Mouse (Mus musculus): ENCODE measurements around the gene Clic3. TPM values are rescaled to one million over a fixed set of nuclear protein-coding genes. Genes with fewer than 3 reads are reported as not detected.

Clic3 gene
- 0.74 and 1.3 TPM in 2 replicates for polyA plus RNA-seq (2012; rRNA removed)

DNA sequence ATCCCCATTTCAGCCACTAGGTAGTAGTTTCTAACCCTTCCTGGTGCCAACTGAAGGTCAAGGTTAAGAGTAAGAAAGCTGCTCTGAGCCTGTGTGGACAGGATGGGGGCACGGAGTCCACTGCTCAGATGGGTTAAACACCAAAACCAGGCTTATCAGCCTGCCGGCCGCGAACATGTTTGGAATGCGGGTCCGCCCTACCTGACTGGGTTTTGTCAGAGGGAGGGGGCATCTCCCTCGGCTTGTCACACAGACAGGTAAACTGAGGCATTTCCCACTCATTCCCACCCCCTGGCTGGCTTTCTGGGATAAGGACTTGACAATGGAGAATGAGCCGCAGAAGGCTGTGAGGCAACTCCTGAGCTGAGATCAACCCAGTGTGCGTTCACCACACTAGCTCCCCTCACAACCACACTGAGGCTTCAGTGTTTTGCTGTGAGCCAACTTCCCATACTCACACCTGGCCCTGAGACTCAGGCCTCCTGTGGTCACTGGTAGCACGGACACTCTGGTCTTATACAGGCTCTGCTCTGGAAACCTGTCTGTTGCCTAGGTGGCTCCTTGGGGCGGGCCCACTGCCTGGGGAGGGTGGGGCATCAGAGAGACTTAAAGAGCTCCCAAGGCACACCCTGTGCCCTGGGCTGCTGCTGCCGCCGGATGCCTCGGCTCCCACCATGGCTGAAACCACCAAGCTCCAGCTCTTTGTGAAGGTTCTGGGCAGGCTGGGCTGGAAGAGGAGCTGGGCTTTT, at the start of gene Clic3:
Gene Clic3, plus strand, starts transcription at position 634 of the 749 bp plus-strand sequence.

GRCm38 (mm10) chr2:25422587-25423410, 33.8 kb upstream of the Clic3 start, which contains the start of gene Fut7:
Gene Fut7 (plus strand): TSS chr2:25423267.

DNA sequence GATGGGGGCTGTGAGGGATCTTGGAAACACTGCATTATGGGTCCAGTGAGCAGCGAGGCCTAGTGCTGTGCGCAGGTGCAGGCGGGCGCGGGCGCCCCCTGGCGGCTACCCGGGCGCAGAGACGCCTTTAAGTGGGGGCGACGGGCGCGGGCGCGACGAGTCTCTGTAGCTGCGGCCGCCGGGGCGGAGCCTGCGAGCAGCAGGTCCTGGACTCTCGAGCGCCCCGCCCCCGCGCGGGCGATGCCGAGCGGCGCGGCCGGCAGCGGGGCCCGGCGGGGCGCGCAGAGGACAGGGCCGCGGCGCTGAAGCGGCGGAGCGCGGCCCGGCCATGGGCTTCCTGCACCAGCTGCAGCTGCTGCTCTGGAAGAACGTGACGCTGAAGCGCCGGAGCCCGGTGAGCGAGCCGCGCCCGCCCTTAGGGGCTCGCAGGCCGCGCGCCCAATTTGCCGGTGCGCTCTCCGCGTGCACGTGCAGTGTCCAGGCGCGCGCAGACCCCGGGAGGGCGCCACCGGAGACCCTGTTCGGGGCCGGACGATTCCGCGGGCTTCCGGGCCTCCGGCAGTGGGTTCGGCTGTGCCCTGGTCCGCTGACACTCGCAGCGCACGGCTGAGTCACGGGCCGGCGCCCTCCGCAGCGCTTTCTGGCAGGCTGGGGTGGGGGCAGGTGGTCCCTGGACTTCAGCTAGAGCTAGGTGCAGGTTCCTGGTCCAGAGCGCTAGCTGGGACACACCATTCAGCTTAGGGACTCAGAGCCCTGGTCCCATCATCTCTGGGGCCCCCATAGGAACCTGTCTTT, 28.0 kb upstream of the Clic3 start, which contains the start of gene Abca2:
Gene Abca2, plus strand, starts transcription at position 262 of the 795 bp plus-strand sequence.

DNA sequence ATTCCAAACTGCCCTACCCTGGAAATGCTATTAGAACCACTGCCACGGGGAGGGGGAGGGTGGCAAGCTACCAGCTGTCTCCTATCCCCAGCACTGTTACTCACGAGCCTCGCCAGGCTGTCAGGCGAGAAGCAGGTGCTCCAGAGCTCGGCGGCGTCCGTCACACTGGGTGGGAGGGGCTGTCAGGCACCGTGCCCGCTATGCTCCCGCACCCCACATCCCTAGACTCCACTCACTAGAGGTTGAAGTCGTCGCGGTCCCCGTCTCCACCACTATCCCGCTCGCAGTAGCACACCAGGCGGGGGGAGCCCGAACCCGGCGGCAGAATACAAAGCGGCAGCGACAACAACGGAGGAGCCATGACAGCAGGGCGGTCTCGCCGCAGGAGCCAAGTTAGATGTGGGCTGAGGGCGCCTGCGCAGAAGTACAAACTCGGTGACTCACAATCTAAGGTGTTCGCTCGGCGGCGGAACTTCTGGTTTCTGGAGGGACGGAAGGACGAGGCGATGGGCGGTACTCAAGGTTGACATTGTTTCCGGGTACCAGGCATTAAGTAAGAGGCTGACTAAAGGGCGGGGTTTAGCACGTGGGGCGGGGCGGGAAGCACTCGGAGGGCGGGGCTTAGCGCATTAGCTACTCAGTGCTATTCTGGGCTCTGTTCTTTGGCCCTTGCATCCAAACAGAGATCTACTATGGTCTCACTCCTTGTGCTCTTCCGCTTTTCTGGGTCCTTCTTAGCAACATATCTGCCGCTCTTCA, 4.1 kb downstream of the Clic3 start, which contains the start of gene Paxx:
Gene Paxx, minus strand, starts transcription at position 544 of the 759 bp plus-strand sequence.

DNA sequence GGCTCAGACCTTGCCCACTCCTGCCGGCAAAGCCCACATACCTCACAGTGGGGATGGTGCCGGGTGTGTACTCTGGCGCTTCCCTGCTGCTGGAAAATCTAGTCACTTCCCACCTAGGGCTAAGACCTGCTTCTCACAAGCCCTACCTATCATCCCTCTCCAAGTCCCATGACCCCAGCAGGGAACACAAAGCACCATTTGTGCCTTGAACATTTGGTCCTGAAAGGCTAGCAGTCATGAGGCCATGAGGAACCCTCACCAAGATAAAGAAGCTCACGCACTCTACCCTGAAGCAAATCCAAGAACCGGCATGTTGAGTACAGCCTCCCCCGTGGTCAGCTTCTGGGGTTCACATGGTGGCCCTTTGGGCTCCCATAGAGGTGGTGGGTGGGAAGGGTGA, 13.3 kb downstream of the Clic3 start, which contains the start of gene Ptgds:
Gene Ptgds, minus strand, starts transcription at position 78 of the 400 bp plus-strand sequence.

DNA sequence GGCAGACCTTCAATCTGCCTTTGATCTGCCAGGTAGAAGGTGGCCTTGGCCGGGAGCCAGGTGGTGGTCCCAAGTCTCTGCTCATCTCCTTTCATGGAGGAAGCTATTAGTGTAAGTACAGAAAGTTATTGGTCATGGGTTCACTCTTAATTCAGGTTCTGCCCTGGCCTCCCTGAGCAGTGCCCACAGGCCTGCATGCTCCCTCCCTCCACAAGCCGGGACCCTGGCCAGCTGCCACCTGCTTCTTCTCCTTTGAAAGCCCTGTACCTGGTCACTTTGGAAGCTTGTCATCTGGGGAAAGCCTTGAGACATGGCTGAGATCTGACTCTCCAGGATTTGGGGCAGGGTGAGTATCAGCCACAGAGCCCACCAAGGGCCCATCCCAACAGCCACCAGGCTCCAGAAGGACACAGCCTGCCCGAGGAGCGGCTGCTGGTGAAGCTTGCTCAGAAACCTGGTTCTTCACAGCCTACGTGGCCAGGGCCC, 36.9 kb downstream of the Clic3 start, which contains the start of gene Lcn12:
Gene Lcn12, minus strand, starts transcription at position 436 of the 486 bp plus-strand sequence.

DNA sequence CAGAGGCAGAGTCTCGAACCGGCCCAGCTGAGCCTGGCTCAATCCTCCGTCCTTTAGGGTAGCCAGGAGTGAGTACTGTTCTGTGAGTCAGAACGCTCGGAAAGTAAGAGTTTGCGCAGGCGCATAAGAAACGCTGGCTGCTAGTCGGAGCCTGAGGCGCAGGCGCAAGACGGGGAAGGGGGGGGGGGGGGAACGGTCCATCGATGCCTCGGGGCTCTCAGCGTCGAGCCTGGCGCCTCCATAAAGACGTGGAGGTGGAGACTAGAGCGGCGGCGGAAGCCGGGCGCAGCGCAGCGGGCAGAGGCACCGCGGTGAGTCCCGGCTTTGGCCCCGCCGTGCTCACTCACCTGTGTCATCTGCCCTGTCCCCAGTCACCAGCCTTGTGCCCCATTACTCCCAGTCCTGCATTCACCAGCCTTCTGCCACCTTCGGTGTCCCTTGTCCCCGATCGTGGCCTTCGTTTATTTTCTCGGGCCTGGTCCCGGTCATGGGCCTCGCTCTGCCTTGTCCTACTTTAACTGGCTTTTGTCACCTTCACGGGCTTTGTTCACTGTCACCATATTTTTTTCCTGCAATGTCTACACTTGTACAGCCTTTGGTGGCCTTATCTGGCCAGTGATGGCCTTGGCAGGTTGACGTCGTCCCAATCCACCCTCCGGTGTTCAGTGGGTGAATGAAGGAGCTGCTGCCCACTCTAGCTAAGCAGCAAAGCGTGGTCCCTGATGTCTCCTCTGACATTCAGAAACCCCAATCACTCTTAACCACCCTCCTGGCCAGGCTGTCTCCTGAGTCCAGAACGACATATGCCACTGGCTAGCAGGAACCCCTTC, 44.2 kb downstream of the Clic3 start, which contains the start of gene Fbxw5:
Gene Fbxw5, plus strand, starts transcription at position 175 of the 830 bp plus-strand sequence.

DNA sequence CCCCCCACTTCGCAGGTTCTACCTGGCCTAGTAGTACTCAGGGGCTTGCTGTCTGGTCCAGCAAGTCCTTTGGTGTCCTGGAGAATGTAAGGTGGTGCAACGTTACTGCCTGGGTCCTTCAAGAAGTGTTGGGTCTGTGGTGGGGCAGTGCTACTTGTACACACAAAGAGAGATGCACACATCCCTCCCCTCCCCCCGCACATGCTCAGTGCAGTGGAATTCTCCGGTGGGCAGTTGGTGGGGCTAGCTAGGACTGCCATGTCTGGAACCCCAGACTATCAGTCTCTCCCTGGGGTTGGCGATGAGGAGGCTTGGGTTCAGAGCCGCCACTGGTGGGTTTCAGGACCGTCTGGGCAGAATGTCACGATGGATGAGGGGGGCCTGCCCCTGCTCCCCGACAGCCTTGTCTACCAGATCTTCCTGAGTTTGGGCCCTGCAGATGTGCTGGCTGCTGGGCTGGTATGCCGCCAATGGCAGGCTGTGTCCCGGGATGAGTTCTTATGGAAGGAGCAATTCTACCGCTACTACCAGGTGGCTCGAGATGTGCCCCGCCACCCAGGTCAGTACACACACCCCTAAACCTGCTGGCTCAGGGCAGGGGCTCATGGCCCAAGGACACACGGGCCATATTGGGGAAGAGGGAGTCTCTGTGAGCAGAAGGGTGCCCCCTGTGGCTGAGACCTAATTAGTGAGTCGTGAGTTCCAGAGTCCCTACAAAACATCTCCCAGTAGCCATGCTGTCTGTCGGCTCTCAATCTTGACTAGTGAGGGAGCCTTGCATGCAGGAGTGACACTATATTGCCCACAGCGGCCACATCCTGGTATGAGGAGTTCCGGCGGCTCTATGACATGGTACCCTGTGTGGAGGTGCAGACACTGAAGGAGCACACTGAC, 45.2 kb downstream of the Clic3 start, which contains the start of gene C8g:
Gene C8g, minus strand, starts transcription at position 127 of the 894 bp plus-strand sequence.

Other genes with a start within 250 kb of the Clic3 start
- 79.8 and 89.6 TPM in 2 replicates for gene Nelfb, start 245.3 kb upstream of the Clic3 start, polyA plus RNA-seq (2012; rRNA removed)
- gene Stpg3, start 242.2 kb upstream of the Clic3 start, polyA plus RNA-seq (2012; rRNA removed) = not detected in 2 replicates
- 0.13 and 0.33 TPM in 2 replicates for gene Fam166a, start 238.1 kb upstream of the Clic3 start, polyA plus RNA-seq (2012; rRNA removed)
- gene Tubb4b, start 232.1 kb upstream of the Clic3 start, polyA plus RNA-seq (2012; rRNA removed) = 415 and 443 TPM in 2 replicates
- gene Slc34a3, start 222.5 kb upstream of the Clic3 start, polyA plus RNA-seq (2012; rRNA removed) = not detected in 2 replicates
- gene Rnf224, start 220.1 kb upstream of the Clic3 start, polyA plus RNA-seq (2012; rRNA removed) = not detected in 2 replicates
- gene Rnf208, start 214.6 kb upstream of the Clic3 start, polyA plus RNA-seq (2012; rRNA removed) = 91.0 and 95.4 TPM in 2 replicates
- 0.06 and 0.34 TPM in 2 replicates for gene Cysrt1, start 214.4 kb upstream of the Clic3 start, polyA plus RNA-seq (2012; rRNA removed)
- gene AL732309.1, start 210.0 kb upstream of the Clic3 start, polyA plus RNA-seq (2012; rRNA removed) = 16.3 and 16.9 TPM in 2 replicates
- gene Tmem203, start 201.4 kb upstream of the Clic3 start, polyA plus RNA-seq (2012; rRNA removed) = 24.3 and 25.3 TPM in 2 replicates
- gene Tprn, start 194.2 kb upstream of the Clic3 start, polyA plus RNA-seq (2012; rRNA removed) = 9.4 and 10.5 TPM in 2 replicates
- 122 and 127 TPM in 2 replicates for gene Ssna1, start 184.4 kb upstream of the Clic3 start, polyA plus RNA-seq (2012; rRNA removed)
- gene Anapc2, start 184.4 kb upstream of the Clic3 start, polyA plus RNA-seq (2012; rRNA removed) = 121 and 122 TPM in 2 replicates
- gene Tmem210, start 168.7 kb upstream of the Clic3 start, polyA plus RNA-seq (2012; rRNA removed) = not detected in 2 replicates
- 0.08 TPM in 1 of 2 replicates, not detected in the other for gene Lrrc26, start 166.9 kb upstream of the Clic3 start, polyA plus RNA-seq (2012; rRNA removed)
- gene Grin1, start 137.7 kb upstream of the Clic3 start, polyA plus RNA-seq (2012; rRNA removed) = 23.9 and 26.6 TPM in 2 replicates
- 28.2 and 34.0 TPM in 2 replicates for gene Man1b1, start 124.5 kb upstream of the Clic3 start, polyA plus RNA-seq (2012; rRNA removed)
- gene Dpp7, start 100.5 kb upstream of the Clic3 start, polyA plus RNA-seq (2012; rRNA removed) = 48.1 and 51.1 TPM in 2 replicates
- 4.2 and 6.0 TPM in 2 replicates for gene Uap1l1, start 91.2 kb upstream of the Clic3 start, polyA plus RNA-seq (2012; rRNA removed)
- 29.5 and 39.5 TPM in 2 replicates for gene Sapcd2, start 84.5 kb upstream of the Clic3 start, polyA plus RNA-seq (2012; rRNA removed)
- gene Entpd2, start 61.0 kb upstream of the Clic3 start, polyA plus RNA-seq (2012; rRNA removed) = 2.0 and 3.8 TPM in 2 replicates
- gene Npdc1, start 57.5 kb upstream of the Clic3 start, polyA plus RNA-seq (2012; rRNA removed) = 585 and 599 TPM in 2 replicates
- gene Fut7, start 33.6 kb upstream of the Clic3 start, polyA plus RNA-seq (2012; rRNA removed) = 0.39 and 0.44 TPM in 2 replicates
- gene Abca2, start 28.1 kb upstream of the Clic3 start, polyA plus RNA-seq (2012; rRNA removed) = 43.4 and 48.8 TPM in 2 replicates
- 122 and 124 TPM in 2 replicates for gene Paxx, start 4.3 kb downstream of the Clic3 start, polyA plus RNA-seq (2012; rRNA removed)
- gene Ptgds, start 13.2 kb downstream of the Clic3 start, polyA plus RNA-seq (2012; rRNA removed) = 65.0 and 127 TPM in 2 replicates
- not detected in 2 replicates for gene Lcn12, start 37.1 kb downstream of the Clic3 start, polyA plus RNA-seq (2012; rRNA removed)
- gene Fbxw5, start 43.9 kb downstream of the Clic3 start, polyA plus RNA-seq (2012; rRNA removed) = 37.4 and 43.7 TPM in 2 replicates
- gene C8g, start 44.9 kb downstream of the Clic3 start, polyA plus RNA-seq (2012; rRNA removed) = 3.2 and 4.1 TPM in 2 replicates
- 13.1 and 14.5 TPM in 2 replicates for gene Traf2, start 90.1 kb downstream of the Clic3 start, polyA plus RNA-seq (2012; rRNA removed)
- gene Edf1, start 101.0 kb downstream of the Clic3 start, polyA plus RNA-seq (2012; rRNA removed) = 199 and 206 TPM in 2 replicates
- gene Mamdc4, start 118.0 kb downstream of the Clic3 start, polyA plus RNA-seq (2012; rRNA removed) = 6.3 and 6.6 TPM in 2 replicates
- 181 and 195 TPM in 2 replicates for gene Phpt1, start 118.4 kb downstream of the Clic3 start, polyA plus RNA-seq (2012; rRNA removed)
- 15.8 and 18.1 TPM in 2 replicates for gene Ajm1, start 124.9 kb downstream of the Clic3 start, polyA plus RNA-seq (2012; rRNA removed)
- gene Rabl6, start 151.7 kb downstream of the Clic3 start, polyA plus RNA-seq (2012; rRNA removed) = 83.7 and 90.9 TPM in 2 replicates
- 0.01 TPM in 1 of 2 replicates, not detected in the other for gene Ccdc183, start 160.8 kb downstream of the Clic3 start, polyA plus RNA-seq (2012; rRNA removed)
- gene Tmem141, start 165.2 kb downstream of the Clic3 start, polyA plus RNA-seq (2012; rRNA removed) = 27.9 and 35.4 TPM in 2 replicates
- 1.1 TPM in 2 replicates for gene Fcna, start 171.2 kb downstream of the Clic3 start, polyA plus RNA-seq (2012; rRNA removed)
- gene Lcn8, start 196.3 kb downstream of the Clic3 start, polyA plus RNA-seq (2012; rRNA removed) = not detected in 2 replicates
- not detected in 2 replicates for gene Lcn5, start 201.1 kb downstream of the Clic3 start, polyA plus RNA-seq (2012; rRNA removed)
- not detected in 2 replicates for gene Lcn6, start 219.9 kb downstream of the Clic3 start, polyA plus RNA-seq (2012; rRNA removed)
- gene Lcn10, start 225.9 kb downstream of the Clic3 start, polyA plus RNA-seq (2012; rRNA removed) = not detected in 2 replicates
- gene Obp2a, start 243.2 kb downstream of the Clic3 start, polyA plus RNA-seq (2012; rRNA removed) = not detected in 2 replicates
- gene Bmyc, start 249.9 kb downstream of the Clic3 start, polyA plus RNA-seq (2012; rRNA removed) = 70.7 and 77.4 TPM in 2 replicates